Mouse (Mus musculus) layer of hippocampus, postnatal 14 days (tissue): ENCODE measurements around the gene Edn2. TPM values are rescaled to one million over a fixed set of nuclear protein-coding genes. Genes with fewer than 3 reads are reported as not detected.
A peak's percentile ranks its signal among the peaks of the same experiment; 100 is the strongest.

Experiments
- DNase-seq, 2 experiments: peaks; one replicate each; pipeline ENCODE4 v3.0.0; 2021 to 2022; ENCODE audit warnings: low spot score in 2 of 2, mixed read lengths in 1 of 2
- total RNA-seq, 2 experiments: library from RNA; stranded (reverse); gene quantifications; 2 replicates each; pipeline ENCODE4 v1.2.3; 2021

Gene Edn2
- total RNA-seq, 2 experiments from 2014 or later, result not detected

- DNase-seq, result no peak
These were observed 39.7 kb downstream of the Edn2 start for GRCm38 (mm10) chr4:120200551-120201266.

GRCm38 (mm10) chr4:120204357-120204942 is 43.4 kb downstream of the Edn2 start:
- DNase-seq, result no peak

GRCm38 (mm10) chr4:120206471-120206891 is 45.5 kb downstream of the Edn2 start:
- DNase-seq, result no peak

- no peak for DNase-seq
These were observed 51.1 kb downstream of the Edn2 start for GRCm38 (mm10) chr4:120212080-120212479.

- DNase-seq, result no peak
These were observed 51.8 kb downstream of the Edn2 start for GRCm38 (mm10) chr4:120212812-120213211.

GRCm38 (mm10) chr4:120215915-120216591 is 55.0 kb downstream of the Edn2 start:
- DNase-seq, result peak; percentile 69 to 70

- DNase-seq, result no peak
These were observed 55.9 kb downstream of the Edn2 start for GRCm38 (mm10) chr4:120216883-120217282.

Other genes with a start within 250 kb of the Edn2 start
- gene AL607142.1, start 96.2 kb upstream of the Edn2 start, total RNA-seq, result not detected
- 10 to 100 TPM; 42.8 to 47.4 TPM for gene Foxo6, start 126.1 kb downstream of the Edn2 start, total RNA-seq
- gene Scmh1, start 244.1 kb downstream of the Edn2 start, total RNA-seq, result 100 to 1,000 TPM; 112 TPM